Mouse (Mus musculus) megakaryocyte, embryonic 14.5 days (primary cell): ENCODE results near the gene Prdx1.

Experiments
- FLI1 ChIP-seq: IDR thresholded peaks from 2 replicates; pipeline ENCODE4 v1.6.1; 2012; ENCODE audit warnings: low read length, inconsistent platforms, mixed read lengths
- GATA1 ChIP-seq: IDR thresholded peaks from 3 replicates; pipeline ENCODE4 v1.6.1; 2012; ENCODE audit warnings: mixed read lengths, low read length, inconsistent platforms, borderline replicate concordance

- TF ChIP-seq GATA1 (no peak), FLI1 (no peak)
Observed at GRCm38 (mm10) chr4:116677808-116678207, 7.5 kb upstream of the Prdx1 start.
